Mouse (Mus musculus) CH12.LX (cell line): ENCODE measurements around the gene Zswim5. TPM values are rescaled to one million over a fixed set of nuclear protein-coding genes. Genes with fewer than 3 reads are reported as not detected.

Experiments used
- DNase-seq: peaks from one replicate; pipeline ENCODE4 v3.0.0-alpha.2; 2013; ENCODE audit errors: extremely low read depth
- H3K27ac ChIP-seq: 2 replicates; pipeline ENCODE4 v1.5.1; 2012; ENCODE audit warnings: low read depth, mild to moderate bottlenecking, control low read depth, moderate library complexity; ENCODE audit not compliant: insufficient read depth
- H3K27me3 ChIP-seq: replicated peaks from 2 replicates; pipeline ENCODE3; 2012; ENCODE audit warnings: inconsistent platforms
- H3K36me3 ChIP-seq, 2 experiments: replicated peaks in 1 of 2; 2 replicates each; pipeline versions ENCODE3 to v1.6.1; 2012; ENCODE audit warnings: inconsistent platforms in 1 of 2, low read length in 1 of 2, mild to moderate bottlenecking in 1 of 2, mixed read lengths in 1 of 2, moderate library complexity in 1 of 2; ENCODE audit not compliant: control insufficient read depth in 1 of 2, insufficient read depth in 1 of 2
- H3K4me1 ChIP-seq, 2 experiments: 2 replicates each; pipeline ENCODE4 v1.6.1; 2012; ENCODE audit warnings: inconsistent platforms in 1 of 2, moderate library complexity in 1 of 2; ENCODE audit not compliant: insufficient read depth in 2 of 2, control insufficient read depth in 1 of 2
- H3K4me2 ChIP-seq: 2 replicates; pipeline ENCODE4 v1.6.1; 2012; ENCODE audit warnings: low read depth, mild to moderate bottlenecking, control low read depth; ENCODE audit not compliant: poor library complexity, insufficient read depth, severe bottlenecking
- H3K4me3 ChIP-seq, 3 experiments: fragments of 150-350 bp in 1 of 3; sonication (generic) in 1 of 3; replicated peaks in 1 of 3; 2 replicates each; pipeline versions ENCODE3 to v1.5.1; 2011 to 2012; ENCODE audit warnings: low read depth in 2 of 3, low read length in 2 of 3, mild to moderate bottlenecking in 2 of 3, moderate library complexity in 2 of 3, control low read depth in 1 of 3, improper control_type of control experiment in 1 of 3, inconsistent platforms in 1 of 3, mixed read lengths in 1 of 3; ENCODE audit not compliant: poor library complexity in 1 of 3
- H3K79me2 ChIP-seq: replicated peaks from 2 replicates; pipeline ENCODE4 v1.6.1; 2012; ENCODE audit warnings: mild to moderate bottlenecking, moderate library complexity; ENCODE audit not compliant: control insufficient read depth, poor library complexity, insufficient read depth, severe bottlenecking; ENCODE audit errors: extremely low read depth
- H3K9ac ChIP-seq: 2 replicates; pipeline ENCODE4 v1.6.1; 2012; ENCODE audit warnings: low read depth, mild to moderate bottlenecking, control low read depth, moderate library complexity; ENCODE audit not compliant: insufficient read depth
- H3K9me3 ChIP-seq: replicated peaks from 2 replicates; pipeline ENCODE3; 2012; ENCODE audit warnings: low read length, inconsistent platforms, mixed read lengths
- BHLHE40 ChIP-seq: IDR thresholded peaks from 2 replicates; pipeline ENCODE4 v1.6.1; 2011; ENCODE audit warnings: mild to moderate bottlenecking, low read depth, low read length, improper control_type of control experiment
- CHD1 ChIP-seq: IDR thresholded peaks from 2 replicates; pipeline ENCODE4 v1.6.1; 2012; ENCODE audit warnings: low read depth, low read length, improper control_type of control experiment, inconsistent platforms
- CHD2 ChIP-seq: IDR thresholded peaks from 2 replicates; pipeline ENCODE4 v1.6.1; 2011; ENCODE audit warnings: low read length, improper control_type of control experiment
- CTCF ChIP-seq, 2 experiments: IDR thresholded peaks in 1 of 2; conservative IDR thresholded peaks in 1 of 2; 2 replicates each; pipeline ENCODE4 v1.5.1; 2011 to 2012; ENCODE audit warnings: low read depth in 2 of 2, low read length in 2 of 2, improper control_type of control experiment in 1 of 2, inconsistent platforms in 1 of 2, mild to moderate bottlenecking in 1 of 2, moderate library complexity in 1 of 2
- E2F4 ChIP-seq: IDR thresholded peaks from 2 replicates; pipeline ENCODE4 v1.6.1; 2011; ENCODE audit warnings: low read depth, low read length, improper control_type of control experiment; ENCODE audit not compliant: insufficient replicate concordance
- EP300 ChIP-seq: IDR thresholded peaks from 2 replicates; pipeline ENCODE4 v1.6.1; 2011; ENCODE audit warnings: low read length, improper control_type of control experiment
- ETS1 ChIP-seq: conservative IDR thresholded peaks from 2 replicates; pipeline ENCODE4 v1.6.1; 2012; ENCODE audit warnings: low read depth, mild to moderate bottlenecking, inconsistent platforms, low read length, improper control_type of control experiment, moderate library complexity
- HCFC1 ChIP-seq: IDR thresholded peaks from 2 replicates; pipeline ENCODE4 v1.6.1; 2012; ENCODE audit warnings: low read depth, mild to moderate bottlenecking, inconsistent platforms, low read length, improper control_type of control experiment
- IRF4 ChIP-seq: IDR thresholded peaks from 2 replicates; pipeline ENCODE4 v1.6.1; 2014; ENCODE audit warnings: low read depth, mild to moderate bottlenecking, inconsistent platforms, low read length, improper control_type of control experiment
- JUN ChIP-seq: IDR thresholded peaks from 2 replicates; pipeline ENCODE4 v1.6.1; 2011; ENCODE audit warnings: low read depth, mild to moderate bottlenecking, low read length, improper control_type of control experiment, moderate library complexity; ENCODE audit not compliant: insufficient read depth
- JUND ChIP-seq: conservative IDR thresholded peaks from 2 replicates; pipeline ENCODE4 v1.6.1; 2011; ENCODE audit warnings: low read depth, low read length, improper control_type of control experiment
- KAT2A ChIP-seq: IDR thresholded peaks from 2 replicates; pipeline ENCODE4 v1.6.1; 2012; ENCODE audit warnings: low read length, improper control_type of control experiment, inconsistent platforms; ENCODE audit not compliant: insufficient replicate concordance
- MAX ChIP-seq: IDR thresholded peaks from 2 replicates; pipeline ENCODE4 v1.6.1; 2011; ENCODE audit warnings: low read length, improper control_type of control experiment
- MAZ ChIP-seq: IDR thresholded peaks from 2 replicates; pipeline ENCODE4 v1.6.1; 2012; ENCODE audit warnings: low read depth, mild to moderate bottlenecking, inconsistent platforms, low read length, improper control_type of control experiment, moderate library complexity
- MXI1 ChIP-seq: IDR thresholded peaks from 2 replicates; pipeline ENCODE4 v1.6.1; 2011; ENCODE audit warnings: mild to moderate bottlenecking, low read depth, low read length, improper control_type of control experiment
- MYC ChIP-seq: IDR thresholded peaks from 2 replicates; pipeline ENCODE4 v1.6.1; 2011; ENCODE audit warnings: low read depth, mild to moderate bottlenecking, improper control_type of control experiment, low read length
- NELFE ChIP-seq: IDR thresholded peaks from 2 replicates; pipeline ENCODE4 v1.6.1; 2011; ENCODE audit warnings: low read depth, low read length, improper control_type of control experiment
- NRF1 ChIP-seq: IDR thresholded peaks from 2 replicates; pipeline ENCODE4 v1.6.1; 2014; ENCODE audit warnings: low read depth, mild to moderate bottlenecking, inconsistent platforms, low read length, improper control_type of control experiment, moderate library complexity
- POLR2A ChIP-seq: IDR thresholded peaks from 2 replicates; pipeline ENCODE4 v1.6.1; 2011; ENCODE audit warnings: low read depth, mild to moderate bottlenecking, improper control_type of control experiment, low read length
- RAD21 ChIP-seq: IDR thresholded peaks from 2 replicates; pipeline ENCODE4 v1.6.1; 2011; ENCODE audit warnings: low read depth, mild to moderate bottlenecking, low read length, improper control_type of control experiment, moderate library complexity
- RCOR1 ChIP-seq: conservative IDR thresholded peaks from 2 replicates; pipeline ENCODE4 v1.6.1; 2012; ENCODE audit warnings: low read depth, mild to moderate bottlenecking, inconsistent platforms, low read length, improper control_type of control experiment
- SIN3A ChIP-seq: IDR thresholded peaks from 2 replicates; pipeline ENCODE4 v1.6.1; 2012; ENCODE audit warnings: low read length, improper control_type of control experiment, inconsistent platforms
- SMC3 ChIP-seq: IDR thresholded peaks from 2 replicates; pipeline ENCODE4 v1.6.1; 2011; ENCODE audit warnings: low read depth, low read length, improper control_type of control experiment
- TCF12 ChIP-seq: IDR thresholded peaks from 2 replicates; pipeline ENCODE4 v1.6.1; 2014; ENCODE audit warnings: low read depth, mild to moderate bottlenecking, inconsistent platforms, low read length, improper control_type of control experiment
- UBTF ChIP-seq: IDR thresholded peaks from 2 replicates; pipeline ENCODE4 v1.6.1; 2012; ENCODE audit warnings: low read depth, mild to moderate bottlenecking, inconsistent platforms, low read length, improper control_type of control experiment, moderate library complexity
- USF1 ChIP-seq: IDR thresholded peaks from 2 replicates; pipeline ENCODE4 v1.6.1; 2014; ENCODE audit warnings: low read depth, mild to moderate bottlenecking, inconsistent platforms, low read length, improper control_type of control experiment
- ZC3H11A ChIP-seq: IDR thresholded peaks from 2 replicates; pipeline ENCODE4 v1.6.1; 2012; ENCODE audit warnings: low read depth, mild to moderate bottlenecking, inconsistent platforms, low read length, improper control_type of control experiment
- ZKSCAN1 ChIP-seq: IDR thresholded peaks from 2 replicates; pipeline ENCODE4 v1.6.1; 2012; ENCODE audit warnings: low read depth, inconsistent platforms, low read length, improper control_type of control experiment, borderline replicate concordance
- ZMIZ1 ChIP-seq: IDR thresholded peaks from 2 replicates; pipeline ENCODE4 v1.6.1; 2012; ENCODE audit warnings: low read depth, mild to moderate bottlenecking, inconsistent platforms, low read length, improper control_type of control experiment
- ZNF384 ChIP-seq: IDR thresholded peaks from 2 replicates; pipeline ENCODE4 v1.6.1; 2012; ENCODE audit warnings: low read depth, low read length, improper control_type of control experiment, inconsistent platforms
- dilution Hi-C: fragments of 300-500 bp; cut with MboI; formaldehyde crosslinking; loops from 2 replicates; pipeline ENCODE4 v1.14.3; 2020; ENCODE audit warnings: low sequenced_read_pairs; ENCODE audit not compliant: extremely low pct_unique_long_range_greater_than_20kb, extremely low pct_ligation_motif_present
- in situ Hi-C: fragments of 300-500 bp; cut with MboI; formaldehyde crosslinking; loops from 3 replicates; pipeline ENCODE4 v1.14.3; 2019; ENCODE audit warnings: low sequenced_read_pairs, low pct_ligation_motif_present, low pct_unique_long_range_greater_than_20kb, mixed read lengths
- polyA plus RNA-seq: library from polyadenylated mRNA; unstranded; fragments of >175 nt; gene quantifications from 2 replicates; pipeline ENCODE4 v1.2.1, GENCODE M21; 2012; ENCODE audit warnings: low read depth; ENCODE audit not compliant: insufficient read length
- total RNA-seq, 2 experiments: library from RNA; depleted of rRNA; stranded (reverse); fragments of 300-350 nt in 1 of 2; fragments of >200 nt in 1 of 2; gene quantifications; 2 replicates each; pipeline ENCODE4 v1.2.3; 2012 to 2014

The Zswim5 gene
- total and polyA plus RNA-seq, 3 experiments, result 1.1 to 1.2 (median 1.2) TPM

DNA sequence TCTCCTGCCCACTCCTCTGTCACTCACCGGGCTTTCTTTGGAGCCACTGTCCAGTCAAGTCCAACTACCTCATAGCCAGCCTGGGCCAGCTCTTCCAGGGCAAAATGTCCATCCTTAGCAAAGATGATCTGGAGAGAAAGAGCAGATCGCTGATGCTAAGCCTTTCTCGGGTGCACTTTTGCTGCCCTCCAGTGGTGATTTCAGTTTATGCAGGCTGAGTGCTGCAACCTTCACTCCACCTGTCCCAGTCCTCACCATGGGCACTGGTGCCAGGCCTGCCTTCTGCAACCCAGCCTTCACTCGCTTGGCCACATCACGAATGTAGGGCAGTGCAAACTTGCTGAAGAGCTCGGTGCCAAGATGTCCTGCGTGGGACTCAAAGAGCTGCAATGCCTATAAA lies 114.2 kb downstream of the Zswim5 start:
- no peak overlapping the region for H3K4me3 ChIP-seq
- no peak overlapping the region for H3K4me2 ChIP-seq
- no peaks in the 10 kb centered on the region for H3K79me2 ChIP-seq
- no peak overlapping the region for H3K27ac ChIP-seq
- peaks cover 5 to 30% of the 10 kb centered on the region in 2 experiments for H3K4me1 ChIP-seq
- H3K36me3 ChIP-seq, result peaks cover 12 to 42% of the 10 kb centered on the region in 2 experiments
- no peaks in the 10 kb centered on the region for H3K9me3 ChIP-seq
- TF ChIP-seq CTCF (conservative IDR thresholded peaks at IDR 0.05 in 1 of 2, IDR thresholded peaks at IDR 0.05 in 1 of 2; ENCODE audit: low read depth in 2 of 2, low read length in 2 of 2) (peak; percentile 79 to 89), HCFC1 (no peak), RAD21 (peak; percentile 82), IRF4 (0 out of 2 replicates have a peak, but pooled peaks have one; percentile 17), SMC3 (peak; percentile 77), ZC3H11A (peak; percentile 19; the same call in 1 of the 2 replicates), ZMIZ1 (no peak)
- no peak overlapping the region for H3K9ac ChIP-seq
- H3K27me3 ChIP-seq, result no peaks in the 10 kb centered on the region
- in situ Hi-C loops, result loop anchor here (5.0 kb wide), 1 partner anchor 169 kb away; the partner anchor contains the start of gene Hpdl
- peak; percentile 81 for DNase-seq
- dilution Hi-C loops, result no loop called here

DNA sequence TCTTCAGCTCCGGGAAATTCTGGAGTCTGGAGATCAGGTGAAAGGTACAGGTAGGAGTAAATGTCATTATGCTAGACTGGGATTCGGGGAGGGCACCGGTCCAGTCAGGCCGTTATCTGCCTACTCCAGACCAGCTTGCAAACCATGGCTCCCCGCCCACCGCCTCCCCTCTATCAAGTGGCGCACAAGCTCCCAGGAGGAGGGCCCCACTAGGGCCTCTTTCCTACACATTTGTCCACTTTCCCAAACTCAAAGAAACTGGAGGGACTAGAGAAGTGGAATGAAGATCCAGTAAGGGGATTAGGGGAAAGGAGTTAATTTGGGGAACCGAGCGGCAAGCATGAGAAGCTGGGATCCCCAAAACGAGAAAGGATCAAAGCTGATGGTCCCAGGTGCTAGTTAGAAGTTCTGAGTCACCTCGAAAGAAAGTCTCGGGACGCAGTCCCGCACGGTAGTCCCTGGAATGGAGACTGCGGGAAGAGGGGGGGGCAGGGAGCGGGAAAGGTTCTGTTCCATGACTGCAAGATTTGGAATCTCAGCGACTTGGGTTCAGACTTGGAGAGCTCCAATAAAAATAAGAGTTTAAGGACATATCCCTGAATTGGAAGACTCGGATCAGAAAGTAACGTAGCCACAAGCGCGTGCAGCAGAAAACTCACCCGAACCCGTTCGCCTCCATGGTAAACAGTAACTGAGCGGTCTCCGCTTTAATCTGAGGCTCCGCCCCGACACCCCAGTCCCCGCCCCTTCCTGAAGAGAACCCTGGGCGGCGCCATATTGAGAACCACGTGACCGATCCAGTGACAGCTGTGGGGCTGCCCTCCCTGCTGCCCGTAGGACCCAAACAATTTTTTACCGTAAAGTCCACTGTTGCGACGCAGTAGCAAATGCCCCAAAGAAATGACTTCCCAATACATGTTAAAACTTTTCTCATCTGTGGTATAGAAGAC lies 116.8 kb downstream of the Zswim5 start, which contains the start of gene Urod:
TSS of gene Urod (minus strand) at position 742 of the 950 bp plus-strand sequence.
- dilution Hi-C loops (no loop called here), in situ Hi-C loops (loop anchor here (5.0 kb wide), 1 partner anchor 172 kb away; the partner anchor contains the start of gene Hpdl)
- 0 out of 2 replicates have a peak within 1 kb of the TSS, but pooled peaks have one; percentile 5 for H3K27ac ChIP-seq
- H3K4me3 ChIP-seq, result peak within 1 kb of the TSS; percentile 82 to 89 (median 88)
- H3K9ac ChIP-seq, result peak within 1 kb of the TSS; percentile 71
- H3K79me2 ChIP-seq, result no peaks in the 10 kb centered on the region
- peak within 1 kb of the TSS; percentile 94 for H3K4me2 ChIP-seq
- no peaks in the 10 kb centered on the region for H3K9me3 ChIP-seq
- H3K36me3 ChIP-seq, result peaks cover 12 to 41% of the 10 kb centered on the region in 2 experiments
- H3K27me3 ChIP-seq, result no peaks in the 10 kb centered on the region
- DNase-seq, result peak; percentile 96
- peaks cover 5 to 31% of the 10 kb centered on the region in 2 experiments for H3K4me1 ChIP-seq
- TF ChIP-seq E2F4 (0 out of 2 replicates have a peak, but pooled peaks have one; percentile 55), ZC3H11A (no peak), NRF1 (peak; percentile 47), CHD2 (no peak), RCOR1 (no peak), USF1 (peak; percentile 98), MYC (peak; percentile 71; the same call in 1 of the 2 replicates), MAX (peak; percentile 99), MXI1 (peak; percentile 100), SIN3A (peak; percentile 100), EP300 (no peak), UBTF (no peak), ZMIZ1 (no peak), ETS1 (peak; percentile 68), JUN (no peak), CHD1 (no peak; the same call in 1 of the 2 replicates), TCF12 (peak; percentile 86), NELFE (peak; percentile 72), MAZ (no peak), BHLHE40 (peak; percentile 60), KAT2A (peak; percentile 82; the same call in 1 of the 2 replicates), ZNF384 (no peak), POLR2A (peak; percentile 76), JUND (no peak), ZKSCAN1 (no peak)
